Mouse (Mus musculus) limb, embryonic 15.5 days (tissue): ENCODE data around the gene Hebp1. TPM values are rescaled to one million over a fixed set of nuclear protein-coding genes. Genes with fewer than 3 reads are reported as not detected.

ENCODE experiments used
- ATAC-seq: fragments of 200-750 bp; cut with Nextera tagmentation; 2 replicates; pipeline ENCODE4 v1.8.0; 2017; ENCODE audit warnings: low read depth, moderate TSS enrichment; ENCODE audit not compliant: insufficient number of reproducible peaks, low FRiP score, low TSS enrichment
- H3K27ac ChIP-seq: fragments of 300-500 bp; sonication (generic); 2 replicates; pipeline ENCODE4 v1.5.1; 2015; ENCODE audit warnings: moderate library complexity, mild to moderate bottlenecking, inconsistent platforms
- H3K27me3 ChIP-seq: fragments of 300-500 bp; sonication (generic); 2 replicates; pipeline ENCODE4 v1.6.1; 2015; ENCODE audit warnings: inconsistent platforms
- H3K36me3 ChIP-seq: fragments of 300-500 bp; sonication (generic); 2 replicates; pipeline ENCODE4 v1.6.1; 2015; ENCODE audit warnings: inconsistent platforms
- H3K4me1 ChIP-seq: fragments of 300-500 bp; sonication (generic); 2 replicates; pipeline ENCODE4 v1.6.1; 2015; ENCODE audit warnings: inconsistent platforms
- H3K4me2 ChIP-seq: fragments of 300-500 bp; sonication (generic); 2 replicates; pipeline ENCODE4 v1.6.1; 2015; ENCODE audit warnings: mild to moderate bottlenecking, inconsistent platforms
- H3K4me3 ChIP-seq: fragments of 300-500 bp; sonication (generic); 2 replicates; pipeline ENCODE4 v1.5.1; 2015; ENCODE audit warnings: mild to moderate bottlenecking, inconsistent platforms
- H3K9ac ChIP-seq: fragments of 300-500 bp; sonication (generic); 2 replicates; pipeline ENCODE4 v1.6.1; 2015; ENCODE audit warnings: inconsistent platforms
- H3K9me3 ChIP-seq: fragments of 300-500 bp; sonication (generic); 2 replicates; pipeline ENCODE4 v1.6.1; 2016; ENCODE audit warnings: inconsistent platforms
- WGBS: fragments of 180-500 bp; shearing (Covaris S2); methylation state at CpG from one replicate; pipeline ENCODE4 v1.1.7; 2015; 5-methylcytosine and 5-hydroxymethylcytosine counted together
- polyA plus RNA-seq: library from polyadenylated mRNA; unstranded; fragments of >200 nt; fragmentation: Nextera tagmentation; extraction: Ambion mirVana; gene quantifications from 2 replicates; pipeline ENCODE4 v1.2.1, GENCODE M21; 2015

Gene Hebp1
- polyA plus RNA-seq, 1 experiment from 2014 or later: 10.9 TPM

GRCm38 (mm10) chr6:135194907-135195306 lies 2.9 kb downstream of the Hebp1 start:
- Histone ChIP-seq H3K36me3 (no peaks in the 10 kb centered on the region), H3K4me1 (peaks cover 13% of the 10 kb centered on the region), H3K9ac (no peak overlapping the region), H3K27me3 (no peaks in the 10 kb centered on the region), H3K4me2 (no peak overlapping the region), H3K9me3 (no peaks in the 10 kb centered on the region), H3K27ac (peak overlapping the region; percentile 43; the same call in 1 of the 2 replicates), H3K4me3 (no peak overlapping the region)
- no peak for ATAC-seq
- 71% methylated on average over 4 of the region's 4 CpGs for WGBS

DNA sequence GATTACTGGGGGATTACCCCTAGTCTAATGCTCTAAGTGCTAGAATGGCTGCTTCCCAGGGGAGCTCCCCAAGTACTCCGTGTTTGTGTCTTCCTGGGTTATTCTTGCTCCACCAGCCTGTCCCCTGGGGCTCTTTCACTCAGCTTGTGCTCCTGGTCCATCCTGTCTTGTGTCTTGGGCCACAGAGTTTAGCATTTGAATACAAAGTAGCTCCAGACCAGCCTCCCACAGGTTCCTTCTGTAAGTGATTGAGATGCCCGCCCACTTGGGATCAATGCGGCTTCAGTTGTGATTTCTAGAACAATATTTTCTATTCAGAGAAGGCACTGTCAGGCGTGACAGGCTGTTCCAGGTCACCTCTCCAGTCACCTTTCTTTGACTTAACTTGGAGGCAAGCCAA lies 4.1 kb downstream of the Hebp1 start:
- H3K27ac ChIP-seq: no peak overlapping the region
- H3K27me3 ChIP-seq: no peaks in the 10 kb centered on the region
- H3K4me2 ChIP-seq: no peak overlapping the region
- no peak for ATAC-seq
- H3K9ac ChIP-seq: no peak overlapping the region
- H3K9me3 ChIP-seq: no peaks in the 10 kb centered on the region
- 50% methylated on average over 4 of the region's 4 CpGs for WGBS
- H3K4me1 ChIP-seq: peaks cover 9% of the 10 kb centered on the region
- H3K4me3 ChIP-seq: no peak overlapping the region
- no peaks in the 10 kb centered on the region for H3K36me3 ChIP-seq

DNA sequence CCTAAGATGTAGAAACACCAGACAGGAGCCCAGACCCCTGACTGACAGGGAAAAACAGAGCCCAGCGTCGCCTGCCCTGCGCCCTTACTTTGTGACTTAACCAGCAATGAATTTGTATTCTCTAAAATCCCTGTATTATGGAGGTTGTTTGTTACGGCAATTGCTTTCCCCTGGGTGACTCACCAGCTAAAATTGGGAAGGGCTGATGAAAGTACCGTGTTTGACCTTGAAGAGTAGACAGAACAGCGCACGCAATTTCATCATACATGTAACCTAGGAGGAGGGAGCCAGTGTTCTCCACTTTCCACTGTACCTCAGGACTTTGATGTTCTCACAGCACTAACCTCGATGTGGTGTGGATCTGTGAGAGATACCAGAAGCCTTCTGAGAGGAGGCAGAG lies 4.8 kb downstream of the Hebp1 start:
- Histone ChIP-seq H3K27ac (0 out of 2 replicates have a peak overlapping the region, but pooled peaks have one; percentile 43), H3K4me3 (no peak overlapping the region), H3K36me3 (no peaks in the 10 kb centered on the region), H3K27me3 (no peaks in the 10 kb centered on the region), H3K4me2 (no peak overlapping the region), H3K9ac (no peak overlapping the region), H3K9me3 (no peaks in the 10 kb centered on the region), H3K4me1 (peaks cover 4% of the 10 kb centered on the region)
- WGBS: 77% methylated on average over 8 of the region's 8 CpGs
- no peak for ATAC-seq

DNA sequence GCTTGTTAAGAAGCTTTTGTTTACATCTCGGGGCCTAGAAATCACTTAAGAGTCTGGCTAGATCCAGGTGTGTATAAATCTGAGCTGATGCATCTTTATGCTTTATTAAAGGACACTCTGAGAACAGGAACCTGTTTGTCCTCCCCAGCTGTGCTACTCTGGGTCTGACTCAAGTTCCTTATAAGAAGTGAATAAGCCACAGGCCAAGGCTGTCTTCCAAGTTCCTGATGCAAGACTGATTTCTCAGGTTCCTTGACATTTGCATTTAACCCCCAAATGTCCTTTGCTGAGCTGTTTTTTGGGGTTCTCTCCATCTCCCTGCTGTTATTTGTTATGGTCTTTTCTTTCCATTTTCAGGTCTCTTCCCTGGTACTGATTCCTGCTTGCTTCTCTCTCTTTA lies 5.9 kb downstream of the Hebp1 start:
- no peak overlapping the region for H3K4me2 ChIP-seq
- H3K4me1 ChIP-seq: no peaks in the 10 kb centered on the region
- ATAC-seq: no peak
- H3K36me3 ChIP-seq: no peaks in the 10 kb centered on the region
- no peaks in the 10 kb centered on the region for H3K9me3 ChIP-seq
- H3K27ac ChIP-seq: no peak overlapping the region
- no peak overlapping the region for H3K4me3 ChIP-seq
- WGBS: 76% methylated on average over 1 of the region's 1 CpGs
- H3K9ac ChIP-seq: no peak overlapping the region
- no peaks in the 10 kb centered on the region for H3K27me3 ChIP-seq

DNA sequence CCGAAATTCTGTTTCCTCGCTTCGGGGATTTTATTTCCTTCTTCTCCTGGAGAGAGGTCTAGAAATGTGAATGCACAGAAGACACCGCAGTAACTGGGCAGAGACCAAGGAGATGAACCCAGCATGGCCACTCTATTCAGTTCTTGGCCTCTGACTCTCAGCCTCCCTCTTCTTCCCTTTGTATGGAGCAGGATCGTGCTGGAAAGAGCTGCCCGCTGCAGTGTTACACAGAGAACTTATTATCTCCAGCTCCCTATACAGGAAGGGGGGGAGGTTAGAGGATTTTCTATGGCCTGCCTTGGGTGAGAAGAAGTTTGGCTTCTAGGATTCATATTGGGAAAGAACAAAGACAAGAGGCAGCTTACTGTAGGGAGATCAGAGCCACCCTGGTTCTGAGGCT lies 7.7 kb downstream of the Hebp1 start:
- Histone ChIP-seq H3K9ac (no peak overlapping the region), H3K4me1 (no peaks in the 10 kb centered on the region), H3K27ac (no peak overlapping the region), H3K9me3 (no peaks in the 10 kb centered on the region), H3K27me3 (no peaks in the 10 kb centered on the region), H3K36me3 (no peaks in the 10 kb centered on the region), H3K4me3 (no peak overlapping the region), H3K4me2 (no peak overlapping the region)
- ATAC-seq: no peak
- 79% methylated on average over 6 of the region's 6 CpGs for WGBS

- Histone ChIP-seq H3K27ac (no peak overlapping the region), H3K4me1 (no peaks in the 10 kb centered on the region), H3K9ac (no peak overlapping the region), H3K9me3 (no peaks in the 10 kb centered on the region), H3K27me3 (no peaks in the 10 kb centered on the region), H3K4me3 (no peak overlapping the region), H3K36me3 (no peaks in the 10 kb centered on the region), H3K4me2 (no peak overlapping the region)
- WGBS: 66% methylated on average over 4 of the region's 4 CpGs
- no peak for ATAC-seq
Observed at GRCm38 (mm10) chr6:135188629-135189028, 9.2 kb downstream of the Hebp1 start.

DNA sequence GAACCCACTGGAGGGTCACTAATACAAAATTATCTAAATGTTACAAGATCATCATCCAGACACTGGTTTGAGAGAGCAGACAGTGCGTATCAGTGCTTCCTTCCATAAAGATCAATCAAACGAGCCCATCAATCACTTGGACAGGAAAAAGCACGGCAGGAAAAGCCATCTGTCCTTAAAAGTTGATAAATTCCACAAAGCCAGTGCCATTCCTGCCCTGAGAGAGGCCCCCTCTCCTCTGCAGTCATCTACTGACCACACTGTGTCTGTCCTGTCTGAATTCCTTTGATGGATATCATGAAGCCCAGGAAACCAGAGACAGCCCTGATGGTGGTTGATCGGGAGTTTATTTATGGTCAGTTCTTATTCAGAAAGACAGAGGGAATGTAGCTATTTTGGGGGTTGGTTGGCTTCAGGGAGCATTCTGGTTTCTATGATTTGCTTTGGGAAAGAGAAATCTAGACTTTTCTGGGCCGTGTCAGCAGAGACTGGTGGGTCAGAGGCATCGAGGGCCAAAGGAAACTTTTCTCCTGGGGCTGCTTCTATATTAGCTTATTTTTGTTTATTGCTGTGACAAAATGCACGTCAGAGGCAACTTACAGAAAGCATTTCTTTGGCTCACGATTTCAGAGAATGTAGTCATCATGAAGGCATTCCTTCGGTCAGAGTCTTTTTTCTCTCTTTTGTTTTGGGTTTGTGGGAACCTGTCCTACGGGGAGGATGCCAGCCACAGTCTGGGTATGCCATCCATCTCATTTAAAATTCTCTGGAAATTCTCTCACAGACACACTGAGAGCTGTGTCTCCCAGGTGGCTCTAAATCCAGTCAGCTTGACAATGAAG lies 10.5 kb downstream of the Hebp1 start:
- Histone ChIP-seq H3K27me3 (no peaks in the 10 kb centered on the region), H3K36me3 (no peaks in the 10 kb centered on the region), H3K9me3 (no peaks in the 10 kb centered on the region), H3K4me1 (no peaks in the 10 kb centered on the region), H3K27ac (no peak overlapping the region), H3K4me3 (no peak overlapping the region), H3K4me2 (no peak overlapping the region), H3K9ac (no peak overlapping the region)
- WGBS: 46% methylated on average over 10 of the region's 10 CpGs
- no peak for ATAC-seq

DNA sequence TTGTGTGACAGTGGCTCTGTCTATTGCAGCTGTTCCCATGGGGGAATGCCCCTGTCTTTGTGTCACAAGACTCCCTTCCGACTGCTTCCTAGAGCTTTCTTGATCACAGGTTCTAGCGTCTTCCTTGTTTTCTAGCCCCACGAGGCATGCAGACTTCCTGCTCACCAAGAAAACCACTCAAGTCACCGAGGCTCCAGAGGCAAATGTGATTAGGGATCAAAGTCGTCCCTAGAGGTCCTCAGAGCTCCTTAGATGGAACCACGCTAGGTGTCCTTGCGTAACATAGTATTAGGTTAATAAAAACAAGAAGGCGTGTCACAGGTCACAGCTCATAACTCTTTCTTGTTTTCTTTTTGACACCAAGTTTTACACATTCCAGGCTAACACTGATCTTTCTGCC lies 13.9 kb downstream of the Hebp1 start:
- Histone ChIP-seq H3K4me1 (no peaks in the 10 kb centered on the region), H3K4me3 (no peak overlapping the region), H3K4me2 (no peak overlapping the region), H3K36me3 (no peaks in the 10 kb centered on the region), H3K27ac (no peak overlapping the region), H3K9ac (no peak overlapping the region), H3K27me3 (no peaks in the 10 kb centered on the region), H3K9me3 (no peaks in the 10 kb centered on the region)
- ATAC-seq: no peak
- 27% methylated on average over 8 of the region's 8 CpGs for WGBS

DNA sequence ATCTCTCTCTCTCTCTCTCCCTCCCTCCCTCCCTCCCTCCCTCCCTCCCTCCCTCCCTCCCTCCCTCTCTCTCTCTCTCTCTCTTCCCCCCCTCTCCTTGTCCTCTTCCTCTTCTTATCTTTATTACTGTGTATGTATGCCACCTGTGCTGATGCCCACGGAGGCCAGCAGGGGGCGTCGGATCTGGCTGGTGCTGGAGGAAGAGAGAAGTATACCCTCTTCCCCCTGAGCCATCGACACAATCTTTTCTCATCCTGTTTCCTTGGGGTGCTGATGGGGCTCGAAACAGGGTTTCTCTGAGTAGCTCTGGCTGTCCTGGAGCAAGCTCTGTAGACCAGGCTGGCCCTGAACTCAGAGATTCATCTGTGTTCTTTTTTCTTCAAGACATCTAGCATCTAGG lies 14.9 kb downstream of the Hebp1 start:
- Histone ChIP-seq H3K4me1 (no peaks in the 10 kb centered on the region), H3K36me3 (no peaks in the 10 kb centered on the region), H3K9ac (no peak overlapping the region), H3K9me3 (no peaks in the 10 kb centered on the region), H3K4me3 (no peak overlapping the region), H3K27ac (no peak overlapping the region), H3K27me3 (no peaks in the 10 kb centered on the region), H3K4me2 (no peak overlapping the region)
- WGBS: 62% methylated on average over 4 of the region's 5 CpGs
- no peak for ATAC-seq

DNA sequence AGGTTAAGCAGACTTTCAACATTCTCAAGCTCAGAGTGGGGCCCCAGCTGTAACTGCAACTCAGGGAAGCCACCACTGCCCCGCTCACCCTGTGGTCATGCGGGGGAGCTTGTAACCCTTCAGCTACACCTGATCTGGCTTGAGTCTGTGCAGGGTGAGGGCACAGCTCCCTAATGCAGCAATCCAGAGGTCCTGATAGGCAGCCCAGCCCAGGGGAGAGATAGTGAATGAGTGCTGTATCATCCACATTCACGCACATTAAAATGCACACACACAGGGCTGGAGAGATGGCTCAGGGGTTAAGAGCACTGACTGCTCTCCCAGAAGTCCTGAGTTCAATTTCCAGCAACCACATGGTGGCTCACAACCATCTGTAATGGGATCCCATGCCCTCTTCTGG lies 19.2 kb downstream of the Hebp1 start:
- H3K9me3 ChIP-seq: no peaks in the 10 kb centered on the region
- WGBS: 50% methylated on average over 3 of the region's 3 CpGs
- ATAC-seq: no peak
- H3K27me3 ChIP-seq: no peaks in the 10 kb centered on the region
- no peak overlapping the region for H3K9ac ChIP-seq
- no peaks in the 10 kb centered on the region for H3K36me3 ChIP-seq
- no peak overlapping the region for H3K27ac ChIP-seq
- no peaks in the 10 kb centered on the region for H3K4me1 ChIP-seq
- no peak overlapping the region for H3K4me2 ChIP-seq
- no peak overlapping the region for H3K4me3 ChIP-seq

DNA sequence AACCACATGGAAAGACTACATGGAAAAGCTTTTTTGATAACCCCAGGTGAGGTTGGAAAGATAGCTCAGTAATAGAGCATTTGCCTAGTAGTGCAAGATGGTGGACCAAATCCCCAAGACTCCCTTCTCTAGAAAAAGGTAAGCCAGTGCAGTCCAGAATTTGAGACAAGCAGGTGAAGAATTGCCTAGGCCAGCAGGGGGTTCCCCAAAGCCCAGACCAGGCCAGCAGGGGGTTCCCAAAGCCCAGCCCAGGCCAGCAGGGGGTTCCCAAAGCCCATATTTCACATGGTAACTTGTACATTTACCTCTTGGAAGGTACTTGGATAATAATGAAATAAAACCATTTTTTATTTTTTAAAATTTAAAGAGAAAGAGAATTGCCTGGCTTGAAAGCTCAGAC lies 20.6 kb downstream of the Hebp1 start:
- Histone ChIP-seq H3K4me1 (no peaks in the 10 kb centered on the region), H3K4me3 (no peak overlapping the region), H3K9ac (no peak overlapping the region), H3K36me3 (no peaks in the 10 kb centered on the region), H3K4me2 (no peak overlapping the region), H3K9me3 (no peaks in the 10 kb centered on the region), H3K27ac (no peak overlapping the region), H3K27me3 (no peaks in the 10 kb centered on the region)
- no peak for ATAC-seq

GRCm38 (mm10) chr6:135175014-135175413 lies 22.8 kb downstream of the Hebp1 start:
- Histone ChIP-seq H3K27ac (no peak overlapping the region), H3K9me3 (no peaks in the 10 kb centered on the region), H3K27me3 (no peaks in the 10 kb centered on the region), H3K9ac (no peak overlapping the region), H3K4me2 (no peak overlapping the region), H3K4me3 (no peak overlapping the region), H3K4me1 (no peaks in the 10 kb centered on the region), H3K36me3 (no peaks in the 10 kb centered on the region)
- 86% methylated on average over 1 of the region's 1 CpGs for WGBS
- no peak for ATAC-seq

DNA sequence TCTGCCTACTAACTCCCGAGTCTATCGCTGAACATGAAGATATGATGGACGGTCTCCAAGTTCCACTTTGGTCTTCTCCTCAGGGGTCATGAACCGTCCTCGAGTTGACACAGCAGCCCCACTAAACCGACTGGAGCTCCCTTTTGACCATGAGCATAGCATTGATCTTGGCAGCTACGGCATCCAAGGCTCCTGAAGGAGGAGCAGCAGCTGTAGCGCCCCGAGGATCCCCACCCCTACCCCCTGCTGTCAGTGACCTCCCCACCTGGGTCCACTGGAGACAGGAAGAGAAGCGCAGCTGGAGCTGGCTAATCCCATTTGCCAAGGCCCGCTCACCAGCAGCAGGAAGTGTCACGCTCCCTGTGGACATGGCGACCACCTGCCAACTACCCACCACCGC lies 26.1 kb downstream of the Hebp1 start:
- H3K4me2 ChIP-seq: no peak overlapping the region
- 70% methylated on average over 14 of the region's 14 CpGs for WGBS
- no peak overlapping the region for H3K4me3 ChIP-seq
- H3K27me3 ChIP-seq: no peaks in the 10 kb centered on the region
- H3K36me3 ChIP-seq: no peaks in the 10 kb centered on the region
- no peak overlapping the region for H3K27ac ChIP-seq
- H3K9me3 ChIP-seq: no peaks in the 10 kb centered on the region
- no peak for ATAC-seq
- no peak overlapping the region for H3K9ac ChIP-seq
- peaks cover 13% of the 10 kb centered on the region; the same call in 1 of the 2 replicates for H3K4me1 ChIP-seq
